Mouse (Mus musculus) left cerebral cortex, adult 8-10 months (tissue): ENCODE measurements around the gene Aldh3a2. TPM values are rescaled to one million over a fixed set of nuclear protein-coding genes. Genes with fewer than 3 reads are reported as not detected.
A peak's percentile ranks its signal among the peaks of the same experiment; 100 is the strongest.

Experiments used
- DNase-seq, 2 experiments: peaks; one replicate each; pipeline ENCODE4 v3.0.0; 2022; ENCODE audit warnings: low spot score in 2 of 2
- total RNA-seq, 4 experiments: library from RNA; stranded (reverse); gene quantifications; 2 replicates each; pipeline ENCODE4 v1.2.4; 2022

Gene Aldh3a2
- total RNA-seq, 4 experiments from 2014 or later, result 54.8 to 58.9 (median 56.1) TPM

- DNase-seq, result no peak
These were observed 6.7 kb upstream of the Aldh3a2 start for GRCm38 (mm10) chr11:61273928-61274327.

GRCm38 (mm10) chr11:61271612-61272011 is 4.3 kb upstream of the Aldh3a2 start:
- DNase-seq, result no peak

GRCm38 (mm10) chr11:61270406-61270805 is 3.1 kb upstream of the Aldh3a2 start:
- no peak for DNase-seq

- no peak for DNase-seq
These were observed 1.5 kb upstream of the Aldh3a2 start for GRCm38 (mm10) chr11:61268626-61269349.

- DNase-seq, result no peak
These were observed 3.4 kb downstream of the Aldh3a2 start for GRCm38 (mm10) chr11:61263841-61264240.

- no peak for DNase-seq
These were observed 4.7 kb downstream of the Aldh3a2 start for GRCm38 (mm10) chr11:61262516-61262915.

GRCm38 (mm10) chr11:61259106-61259505 is 8.2 kb downstream of the Aldh3a2 start:
- DNase-seq, result no peak

GRCm38 (mm10) chr11:61252807-61253206 is 14.5 kb downstream of the Aldh3a2 start:
- no peak for DNase-seq

- no peak for DNase-seq
These were observed 15.5 kb downstream of the Aldh3a2 start for GRCm38 (mm10) chr11:61251741-61252140.

- DNase-seq, result no peak
These were observed 22.9 kb downstream of the Aldh3a2 start for GRCm38 (mm10) chr11:61244406-61244805.

GRCm38 (mm10) chr11:61236015-61236414 is 31.2 kb downstream of the Aldh3a2 start:
- DNase-seq, result no peak

GRCm38 (mm10) chr11:61234174-61234573 is 33.1 kb downstream of the Aldh3a2 start:
- no peak for DNase-seq

- DNase-seq, result peak in 1 of 2 experiments; percentile 36
These were observed 35.9 kb downstream of the Aldh3a2 start for GRCm38 (mm10) chr11:61231329-61231728.

GRCm38 (mm10) chr11:61228406-61228805 is 38.9 kb downstream of the Aldh3a2 start:
- DNase-seq, result no peak

- no peak for DNase-seq
These were observed 39.4 kb downstream of the Aldh3a2 start for GRCm38 (mm10) chr11:61227816-61228215.

- peak in 1 of 2 experiments; percentile 71 for DNase-seq
These were observed 41.3 kb downstream of the Aldh3a2 start for GRCm38 (mm10) chr11:61225941-61226412.

GRCm38 (mm10) chr11:61225511-61225910 is 41.8 kb downstream of the Aldh3a2 start:
- DNase-seq, result no peak

- no peak for DNase-seq
These were observed 42.4 kb downstream of the Aldh3a2 start for GRCm38 (mm10) chr11:61224907-61225306.

GRCm38 (mm10) chr11:61224234-61224744 is 43.0 kb downstream of the Aldh3a2 start:
- DNase-seq, result no peak

GRCm38 (mm10) chr11:61222971-61223745 is 44.1 kb downstream of the Aldh3a2 start:
- DNase-seq, result no peak

- DNase-seq, result no peak
These were observed 45.3 kb downstream of the Aldh3a2 start for GRCm38 (mm10) chr11:61222007-61222406.

- DNase-seq, result no peak
These were observed 46.9 kb downstream of the Aldh3a2 start for GRCm38 (mm10) chr11:61220156-61220881.
